Mouse (Mus musculus) CD4-positive, CD25-positive, alpha-beta regulatory T cell, adult 2 months (primary cell): Measurements from ENCODE around the gene Rab1a.
"Not testable (repeated sequence)": the region's sequence is repeated elsewhere in the genome, so short reads cannot be mapped to it uniquely, and the experiment has no call there.

ENCODE experiments used
- DNase-seq: peaks from one replicate; pipeline ENCODE4 v3.0.0-alpha.2; 2012; ENCODE audit warnings: low read depth, low spot score

Rab1a gene

GRCm38 (mm10) chr11:20200713-20201575 lies at the start of gene Rab1a:
Rab1a (plus strand) TSS chr11:20201432.
- DNase-seq, result peak; percentile 100

GRCm38 (mm10) chr11:20152107-20152901 lies 48.9 kb upstream of the Rab1a start:
- no peak for DNase-seq

- DNase-seq, result not testable (repeated sequence)
Observed at GRCm38 (mm10) chr11:20153542-20153941, 47.7 kb upstream of the Rab1a start.

- no peak for DNase-seq
Observed at GRCm38 (mm10) chr11:20158879-20159278, 42.4 kb upstream of the Rab1a start.

GRCm38 (mm10) chr11:20164979-20165867 lies 36.0 kb upstream of the Rab1a start:
- DNase-seq, result no peak

- no peak for DNase-seq
Observed at GRCm38 (mm10) chr11:20165991-20166390, 35.2 kb upstream of the Rab1a start.

DNA sequence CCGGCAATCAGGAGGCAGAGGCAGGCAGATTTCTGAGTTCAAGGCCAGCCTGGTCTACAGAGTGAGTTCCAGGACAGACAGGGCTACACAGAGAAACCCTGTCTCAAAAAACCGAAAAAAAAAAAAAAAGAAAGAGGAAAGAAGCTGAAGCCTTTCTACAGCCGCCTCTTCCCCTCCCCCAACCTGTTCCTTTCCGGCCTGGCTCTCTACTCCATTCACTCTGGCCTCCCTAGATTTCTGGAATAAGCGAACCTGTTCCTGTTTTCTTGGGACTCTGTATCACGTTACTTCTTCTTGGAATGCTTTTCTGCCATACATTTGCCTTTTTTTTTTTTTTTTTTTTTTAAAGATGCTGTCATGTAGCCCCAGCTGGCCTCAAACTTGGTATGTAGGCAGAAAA lies 34.8 kb upstream of the Rab1a start:
- DNase-seq, result not testable (repeated sequence)

- DNase-seq, result no peak
Observed at GRCm38 (mm10) chr11:20168972-20169371, 32.3 kb upstream of the Rab1a start.

- DNase-seq, result no peak
Observed at GRCm38 (mm10) chr11:20187271-20187670, 14.0 kb upstream of the Rab1a start.

DNA sequence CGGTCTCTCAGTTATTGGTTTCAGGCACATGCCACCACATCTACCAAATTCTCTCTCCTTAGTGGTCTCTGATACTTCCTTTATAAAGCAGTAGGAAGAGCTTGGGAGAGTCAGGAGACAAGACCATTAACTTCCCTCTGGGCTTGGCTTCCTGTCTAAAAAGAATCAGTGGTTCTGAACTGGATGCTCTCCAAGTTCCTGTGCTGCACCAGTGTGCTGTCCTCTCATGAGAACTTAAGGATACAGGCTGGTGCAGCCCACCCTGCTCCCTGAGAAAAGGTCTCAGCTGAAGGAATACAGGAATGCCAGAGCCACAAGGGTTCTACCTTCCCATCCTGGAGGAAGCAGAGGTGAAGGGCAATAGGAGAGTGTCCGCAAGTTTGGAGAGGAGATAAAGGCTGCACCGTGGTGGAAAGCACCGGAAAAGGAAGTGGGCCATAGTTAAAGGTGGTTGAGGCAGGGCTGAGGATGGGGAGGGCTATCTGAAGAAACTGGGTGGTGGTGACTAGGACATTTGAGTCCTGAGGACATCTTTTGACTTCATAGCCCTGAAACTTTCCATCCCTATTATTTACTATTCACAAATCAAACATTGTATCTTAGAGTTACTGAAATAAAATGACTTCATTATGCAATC lies 8.0 kb upstream of the Rab1a start:
- no peak for DNase-seq

- DNase-seq, result peak; percentile 65
Observed at GRCm38 (mm10) chr11:20201661-20202101, 449 bp downstream of the Rab1a start.

GRCm38 (mm10) chr11:20202299-20203011 lies 1.2 kb downstream of the Rab1a start:
- DNase-seq, result peak; percentile 59

GRCm38 (mm10) chr11:20204321-20204720 lies 3.1 kb downstream of the Rab1a start:
- peak; percentile 24 for DNase-seq

DNA sequence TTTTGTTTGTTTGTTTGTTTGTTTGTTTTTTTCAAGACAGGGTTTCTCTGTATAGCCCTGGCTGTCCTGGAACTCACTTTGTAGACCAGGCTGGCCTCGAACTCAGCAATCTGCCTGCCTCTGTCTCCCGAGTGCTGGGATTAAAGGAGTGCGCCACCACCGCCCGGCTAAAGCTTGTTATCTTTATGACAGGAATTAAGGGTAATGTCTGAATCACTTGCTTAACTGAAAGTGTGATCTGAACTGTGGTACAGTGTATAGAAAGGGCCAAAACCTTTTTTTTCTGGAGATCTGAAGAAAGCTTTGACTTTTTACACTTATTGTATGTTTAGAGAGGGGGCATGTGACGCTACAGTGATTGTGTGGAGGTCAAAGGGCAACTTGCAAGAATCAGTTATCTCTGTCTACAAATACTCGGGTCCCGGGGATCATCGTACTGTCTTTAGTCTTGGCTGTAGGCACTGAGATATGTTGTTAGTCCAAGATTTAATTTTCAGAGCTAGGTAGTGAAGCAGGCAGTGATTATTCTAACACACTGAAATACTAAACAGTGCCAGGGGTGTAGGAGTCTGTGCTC lies 3.7 kb downstream of the Rab1a start:
- no peak for DNase-seq

DNA sequence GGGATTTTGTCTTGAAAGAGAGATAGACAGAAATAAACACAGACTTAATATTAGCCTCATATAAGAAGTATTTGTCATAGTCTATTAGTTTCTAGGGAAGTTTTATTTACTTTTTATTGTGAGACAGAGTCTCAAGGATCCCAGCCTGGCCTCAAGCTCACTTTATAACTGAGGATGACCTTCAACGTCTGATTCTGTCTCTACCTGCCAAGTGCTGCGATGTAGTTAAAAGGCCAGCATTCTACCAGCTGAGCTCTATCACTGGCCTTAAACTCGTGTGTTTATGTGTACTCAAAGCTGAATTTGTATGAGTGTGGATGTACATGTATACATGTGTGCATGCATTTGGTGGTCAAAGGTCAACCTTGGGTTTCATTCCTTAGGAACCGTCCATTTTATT lies 4.3 kb downstream of the Rab1a start:
- no peak for DNase-seq

DNA sequence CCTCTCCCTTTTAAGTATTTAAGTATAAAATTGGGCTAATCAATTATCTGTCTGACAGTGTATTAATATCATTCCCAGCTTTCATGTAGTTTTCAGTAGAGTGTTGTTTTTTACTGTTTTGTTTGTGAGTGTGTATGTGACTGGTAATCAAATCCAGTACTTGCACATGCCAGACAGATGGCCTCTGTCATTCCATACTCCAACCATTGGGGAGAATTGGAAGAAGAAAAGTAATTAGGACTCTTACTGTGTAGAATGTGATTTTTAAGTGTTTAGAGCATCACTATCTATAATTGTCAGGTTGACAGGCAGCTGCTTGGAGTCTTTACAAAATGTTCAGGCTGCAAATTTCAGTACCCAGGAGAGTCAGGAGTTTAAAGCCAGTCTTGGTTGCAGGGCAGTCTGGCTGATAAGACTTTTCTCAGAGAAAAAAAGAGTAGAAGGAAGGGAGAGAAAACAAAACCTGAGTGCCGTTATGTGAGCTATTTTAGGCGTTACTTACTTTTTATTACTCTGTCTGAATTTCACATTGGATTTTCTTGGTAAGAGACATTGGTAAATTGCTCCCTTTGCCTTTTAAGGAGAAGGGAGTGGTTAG lies 5.5 kb downstream of the Rab1a start:
- DNase-seq, result no peak

DNA sequence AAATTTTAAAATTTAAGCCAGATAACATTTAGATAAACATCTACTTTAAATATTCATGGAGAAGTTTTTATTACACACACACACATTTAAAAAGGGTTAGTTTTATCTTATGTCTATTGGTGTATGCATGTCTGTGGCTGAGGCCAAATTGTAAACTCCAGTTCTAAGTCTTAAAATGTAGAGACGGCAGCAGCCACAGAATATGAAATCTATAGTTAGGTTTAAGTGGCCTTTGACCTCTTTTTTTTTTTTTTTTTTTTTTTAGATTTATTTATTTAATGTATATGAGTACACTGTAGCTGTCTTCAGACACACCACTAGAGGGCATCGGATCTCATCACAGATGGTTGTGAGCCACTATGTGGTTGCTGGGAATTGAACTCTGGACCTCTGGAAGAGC lies 6.4 kb downstream of the Rab1a start:
- DNase-seq, result no peak

- peak; percentile 35 for DNase-seq
Observed at GRCm38 (mm10) chr11:20211838-20212237, 10.6 kb downstream of the Rab1a start.

DNA sequence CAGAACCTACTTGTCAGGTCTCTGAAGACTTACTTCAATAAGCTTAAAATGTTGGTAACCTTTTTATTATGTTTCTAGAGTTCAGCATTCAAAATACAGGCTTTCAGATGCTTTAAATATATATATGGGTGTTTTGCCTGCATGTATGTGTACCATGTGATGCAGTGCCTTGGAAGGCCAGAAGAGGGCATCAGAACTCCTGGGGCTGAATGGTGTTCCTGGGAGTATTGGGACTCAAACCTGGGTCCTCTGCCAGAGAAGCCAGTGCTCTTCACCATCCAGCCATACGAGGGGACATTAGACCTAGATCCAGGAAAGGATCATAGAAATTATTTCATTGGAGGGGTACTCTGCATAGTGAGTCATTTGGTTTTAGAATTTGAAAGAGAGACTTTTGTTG lies 13.5 kb downstream of the Rab1a start:
- peak; percentile 56 for DNase-seq

GRCm38 (mm10) chr11:20216415-20216814 lies 15.2 kb downstream of the Rab1a start:
- peak; percentile 48 for DNase-seq
